Mouse (Mus musculus): ENCODE measurements around the gene Gm49339. TPM values are rescaled to one million over a fixed set of nuclear protein-coding genes. Genes with fewer than 3 reads are reported as not detected.

Gm49339 gene
- total and polyA plus RNA-seq, 3 experiments: not detected

DNA sequence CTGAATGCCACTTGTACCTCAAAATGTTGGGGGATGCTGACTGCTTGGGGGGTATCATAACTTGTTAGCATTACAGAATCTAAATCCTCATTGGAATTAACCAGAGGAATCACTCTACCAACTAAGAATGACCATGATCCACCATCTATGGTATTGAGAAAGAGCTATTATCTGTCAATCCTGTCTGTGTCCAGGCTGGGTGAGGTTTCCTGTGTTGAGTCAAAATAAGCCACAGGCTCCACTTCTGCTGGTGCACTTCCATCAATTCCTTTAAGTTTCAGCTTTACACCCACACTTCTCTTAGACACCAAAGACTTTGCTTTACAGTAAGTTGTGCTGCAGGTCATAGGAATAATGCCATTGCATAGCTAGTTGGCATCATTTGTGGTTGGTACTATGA is 41.0 kb downstream of the Gm49339 start:
- TF ChIP-seq TAL1 (IDR thresholded peaks at IDR 0.05; ENCODE audit: low read length) (no peak), NELFE (IDR thresholded peaks at IDR 0.05; ENCODE audit: low read depth, low read length) (no peak), MEF2A (IDR thresholded peaks at IDR 0.05; ENCODE audit: extremely low read depth, insufficient replicate concordance, low read depth, low read length, poor library complexity, severe bottlenecking) (no peak), MYC (IDR thresholded peaks at IDR 0.05; ENCODE audit: low read depth, low read length) (no peak), MAZ (IDR thresholded peaks at IDR 0.05; ENCODE audit: low read depth, low read length) (no peak), POLR2AphosphoS5 (IDR thresholded peaks at IDR 0.05; ENCODE audit: borderline replicate concordance, low read depth, low read length) (no peak), CTCF (IDR thresholded peaks at IDR 0.05 in 2 of 3, conservative IDR thresholded peaks at IDR 0.05 in 1 of 3; ENCODE audit: control insufficient read depth in 1 of 3, insufficient read depth in 1 of 3, low read depth in 2 of 3, low read length in 3 of 3, poor library complexity in 1 of 3, severe bottlenecking in 1 of 3) (no peak), KAT2A (conservative IDR thresholded peaks at IDR 0.05; ENCODE audit: low read depth, low read length) (no peak), GATA1 (IDR thresholded peaks at IDR 0.05; ENCODE audit: low read depth, low read length) (no peak), HCFC1 (IDR thresholded peaks at IDR 0.05; ENCODE audit: low read depth, low read length) (no peak), MAX (IDR thresholded peaks at IDR 0.05; ENCODE audit: low read length) (no peak), ZC3H11A (IDR thresholded peaks at IDR 0.05; ENCODE audit: low read depth, low read length) (no peak), POLR2AphosphoS2 (IDR thresholded peaks at IDR 0.05; ENCODE audit: low read length) (no peak), E2F4 (IDR thresholded peaks at IDR 0.05; ENCODE audit: borderline replicate concordance, low read depth, low read length) (no peak), MAFK (IDR thresholded peaks at IDR 0.05; ENCODE audit: borderline replicate concordance, low read depth, low read length) (no peak)
- H3K36me3 ChIP-seq (ENCODE audit: control insufficient read depth in 1 of 2, insufficient read depth in 2 of 2, low read length in 2 of 2): no peaks in the 10 kb centered on the region
- H3K79me2 ChIP-seq (ENCODE audit: control insufficient read depth, insufficient read depth, low read length, poor library complexity): no peaks in the 10 kb centered on the region
- no peaks in the 10 kb centered on the region; a peak in 1 of 4 replicates for H3K4me1 ChIP-seq (ENCODE audit: control insufficient read depth in 1 of 2, insufficient read depth in 2 of 2, low read length in 2 of 2)
- DNase-seq (ENCODE audit: low read depth, low spot score): no peak
- no peak overlapping the region for H3K4me3 ChIP-seq (ENCODE audit: control insufficient read depth in 1 of 2, insufficient read depth in 1 of 2, low read depth in 2 of 2, low read length in 2 of 2)
- no peaks in the 10 kb centered on the region for H3K27me3 ChIP-seq (ENCODE audit: control insufficient read depth in 1 of 2, insufficient read depth in 2 of 2, low read length in 2 of 2)
- H3K9me3 ChIP-seq (replicated peaks; ENCODE audit: insufficient read depth, low read length): no peaks in the 10 kb centered on the region
- no peak overlapping the region for H3K27ac ChIP-seq (ENCODE audit: control insufficient read depth, low read depth, low read length)
- H3K9ac ChIP-seq (ENCODE audit: control insufficient read depth, low read depth, low read length, poor library complexity, severe bottlenecking): no peak overlapping the region

DNA sequence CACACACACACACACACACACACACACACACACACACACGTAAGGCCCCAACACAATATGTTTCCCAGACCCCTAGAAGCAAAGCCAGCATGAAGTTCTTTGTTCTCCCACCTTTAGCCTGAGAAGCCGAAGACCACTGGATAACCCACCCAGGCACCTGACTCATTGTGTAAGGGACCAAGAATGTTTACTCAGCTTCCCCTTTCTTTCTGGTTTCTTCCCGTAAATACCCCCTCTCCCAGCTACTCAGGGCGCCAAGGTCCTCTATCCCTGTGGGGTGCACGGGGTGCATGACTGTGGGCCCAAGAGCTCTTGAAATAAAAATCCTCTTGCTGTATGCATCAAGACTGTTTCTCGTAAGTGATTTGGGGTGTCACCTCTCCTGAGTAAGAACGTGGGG is 45.7 kb downstream of the Gm49339 start:
- Histone ChIP-seq H3K27me3 (ENCODE audit: control insufficient read depth in 1 of 2, insufficient read depth in 2 of 2, low read length in 2 of 2) (no peaks in the 10 kb centered on the region), H3K9ac (ENCODE audit: control insufficient read depth, low read depth, low read length, poor library complexity, severe bottlenecking) (no peak overlapping the region), H3K4me1 (ENCODE audit: control insufficient read depth in 1 of 2, insufficient read depth in 2 of 2, low read length in 2 of 2) (peaks cover 0 to 10% of the 10 kb centered on the region in 2 experiments; a peak in 3 of 4 replicates), H3K27ac (ENCODE audit: control insufficient read depth, low read depth, low read length) (no peak overlapping the region), H3K4me3 (ENCODE audit: control insufficient read depth in 1 of 2, insufficient read depth in 1 of 2, low read depth in 2 of 2, low read length in 2 of 2) (no peak overlapping the region), H3K36me3 (ENCODE audit: control insufficient read depth in 1 of 2, insufficient read depth in 2 of 2, low read length in 2 of 2) (peaks cover 0 to 8% of the 10 kb centered on the region in 2 experiments; a peak in 1 of 4 replicates), H3K9me3 (replicated peaks; ENCODE audit: insufficient read depth, low read length) (no peaks in the 10 kb centered on the region), H3K79me2 (ENCODE audit: control insufficient read depth, insufficient read depth, low read length, poor library complexity) (no peaks in the 10 kb centered on the region)
- no peak for DNase-seq (ENCODE audit: low read depth, low spot score)
- no peak for TF ChIP-seq GATA1 (IDR thresholded peaks at IDR 0.05; ENCODE audit: low read depth, low read length)
- no peak for TF ChIP-seq ZNF384 (IDR thresholded peaks at IDR 0.05; ENCODE audit: low read depth, low read length)
- TF ChIP-seq EP300 (IDR thresholded peaks at IDR 0.05; ENCODE audit: low read depth in 1 of 2, low read length in 2 of 2): no peak
- TF ChIP-seq USF1 (IDR thresholded peaks at IDR 0.05; ENCODE audit: low read depth, low read length): no peak
- no peak for TF ChIP-seq USF2 (IDR thresholded peaks at IDR 0.05; ENCODE audit: borderline replicate concordance in 1 of 2, insufficient read depth in 1 of 2, low read depth in 1 of 2, low read length in 2 of 2)
- no peak for TF ChIP-seq SIN3A (IDR thresholded peaks at IDR 0.05; ENCODE audit: low read length)
- no peak for TF ChIP-seq MAFK (IDR thresholded peaks at IDR 0.05; ENCODE audit: borderline replicate concordance, low read depth, low read length)
- no peak for TF ChIP-seq CHD1 (IDR thresholded peaks at IDR 0.05; ENCODE audit: low read depth, low read length)
- TF ChIP-seq TCF12 (IDR thresholded peaks at IDR 0.05; ENCODE audit: low read depth, low read length): no peak
- TF ChIP-seq RCOR1 (IDR thresholded peaks at IDR 0.05; ENCODE audit: low read depth, low read length): no peak
- TF ChIP-seq MYC (IDR thresholded peaks at IDR 0.05; ENCODE audit: low read depth, low read length): no peak
- TF ChIP-seq SMC3 (IDR thresholded peaks at IDR 0.05; ENCODE audit: low read depth, low read length): no peak
- TF ChIP-seq GABPA (IDR thresholded peaks at IDR 0.05; ENCODE audit: low read depth, low read length): no peak
- TF ChIP-seq TAL1 (IDR thresholded peaks at IDR 0.05; ENCODE audit: low read length): no peak
- TF ChIP-seq NRF1 (IDR thresholded peaks at IDR 0.05; ENCODE audit: insufficient read depth, low read depth, low read length, poor library complexity, severe bottlenecking): no peak
